Mouse (Mus musculus) bone marrow, adult 2 months (tissue): ENCODE data around the gene Sccpdh. TPM values are rescaled to one million over a fixed set of nuclear protein-coding genes. Genes with fewer than 3 reads are reported as not detected.
"Not testable (repeated sequence)": the region's sequence is repeated elsewhere in the genome, so short reads cannot be mapped to it uniquely, and the experiment has no call there.

Source experiments
- H3K27ac ChIP-seq: fragments of 200-500 bp; 2 replicates; pipeline ENCODE4 v1.5.1; 2012; ENCODE audit warnings: low read depth, mild to moderate bottlenecking, control low read depth, inconsistent platforms, low read length; ENCODE audit not compliant: control insufficient read depth, poor library complexity, insufficient read depth
- H3K4me1 ChIP-seq: fragments of 200-500 bp; 2 replicates; pipeline ENCODE4 v1.6.1; 2011; ENCODE audit warnings: low read length; ENCODE audit not compliant: control insufficient read depth, insufficient read depth
- H3K4me3 ChIP-seq: fragments of 200-500 bp; replicated peaks from 2 replicates; pipeline ENCODE3; 2011; ENCODE audit warnings: mild to moderate bottlenecking, low read depth, low read length, control low read depth; ENCODE audit not compliant: control insufficient read depth
- CTCF ChIP-seq: fragments of 200-500 bp; IDR thresholded peaks from 2 replicates; pipeline ENCODE4 v1.5.1; 2011; ENCODE audit warnings: low read length, control low read depth; ENCODE audit not compliant: control insufficient read depth, insufficient read depth
- POLR2A ChIP-seq: fragments of 200-500 bp; IDR thresholded peaks from 2 replicates; pipeline ENCODE4 v1.6.1; 2011; ENCODE audit warnings: low read depth, mild to moderate bottlenecking, control low read depth, low read length, borderline replicate concordance; ENCODE audit not compliant: control insufficient read depth
- WGBS: fragments of 180-500 bp; shearing (Covaris S2); methylation state at CpG from one replicate; pipeline ENCODE4 v1.1.7; 2018; 5-methylcytosine and 5-hydroxymethylcytosine counted together
- polyA plus RNA-seq: library from polyadenylated mRNA; stranded (reverse); fragments of >200 nt; gene quantifications from 2 replicates; pipeline ENCODE4 v1.2.4, GENCODE M21; 2011; ENCODE audit warnings: low replicate concordance; ENCODE audit not compliant: missing spikeins, insufficient read depth, insufficient read length

The Sccpdh gene
- polyA plus RNA-seq, 1 experiment, result 4.5 TPM

DNA sequence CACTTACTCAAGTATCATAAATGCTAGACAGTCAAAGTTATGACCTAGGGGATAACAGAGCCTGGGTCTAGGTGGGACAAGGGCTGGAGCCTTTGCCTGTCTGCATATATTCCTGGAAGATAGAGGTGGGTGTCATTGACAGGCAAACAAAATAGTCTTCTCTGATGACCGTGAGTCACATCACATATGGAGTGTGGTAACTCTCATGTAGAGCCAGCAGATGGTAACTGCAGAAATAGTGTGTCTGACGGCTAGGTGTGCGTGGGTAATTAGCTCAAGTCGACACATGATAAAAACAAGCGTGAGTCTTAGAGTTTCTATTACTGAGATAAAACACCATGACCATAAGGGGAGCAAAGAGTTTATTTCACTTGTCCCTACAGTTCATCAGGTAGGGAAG is 4.9 kb upstream of the Sccpdh start:
- Histone ChIP-seq H3K27ac (no peak overlapping the region), H3K4me1 (no peaks in the 10 kb centered on the region), H3K4me3 (no peak overlapping the region)
- WGBS, result 84% methylated on average over 5 of the region's 5 CpGs
- TF ChIP-seq POLR2A (no peak), CTCF (no peak)

DNA sequence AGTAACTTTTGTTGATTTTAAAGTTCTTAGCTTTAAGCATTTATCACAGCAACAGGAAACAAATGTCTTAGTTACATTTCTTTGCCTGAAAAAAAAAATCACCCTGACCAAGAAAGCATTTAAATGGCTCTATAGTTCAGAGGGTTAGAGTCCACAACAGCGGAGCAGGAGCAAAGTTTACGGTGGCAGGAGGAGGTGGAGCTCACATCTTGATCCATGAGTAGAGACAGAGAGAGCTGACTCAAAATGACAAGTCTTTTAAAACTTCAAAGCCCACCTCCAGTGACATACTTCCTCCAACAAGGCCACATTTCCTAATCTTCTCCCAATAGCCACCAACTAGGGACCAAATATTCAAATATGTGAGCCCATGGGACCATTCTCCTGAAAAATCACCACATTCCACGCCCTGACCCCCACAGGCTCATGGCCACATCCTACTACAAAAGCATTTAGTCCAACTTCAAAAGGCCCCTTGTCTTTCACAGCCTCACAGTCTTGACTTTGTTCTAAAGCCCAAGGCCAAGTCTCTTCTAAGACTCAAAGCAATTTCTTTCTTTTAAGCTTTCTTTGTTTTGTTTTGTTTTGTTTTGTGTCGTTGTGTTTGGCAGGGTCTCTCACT is 3.6 kb upstream of the Sccpdh start:
- H3K4me3 ChIP-seq, result no peak overlapping the region
- 81% methylated on average over 4 of the region's 4 CpGs for WGBS
- no peak for TF ChIP-seq CTCF
- no peak for TF ChIP-seq POLR2A
- no peak overlapping the region for H3K27ac ChIP-seq
- no peaks in the 10 kb centered on the region; the same call in 1 of the 2 replicates for H3K4me1 ChIP-seq

DNA sequence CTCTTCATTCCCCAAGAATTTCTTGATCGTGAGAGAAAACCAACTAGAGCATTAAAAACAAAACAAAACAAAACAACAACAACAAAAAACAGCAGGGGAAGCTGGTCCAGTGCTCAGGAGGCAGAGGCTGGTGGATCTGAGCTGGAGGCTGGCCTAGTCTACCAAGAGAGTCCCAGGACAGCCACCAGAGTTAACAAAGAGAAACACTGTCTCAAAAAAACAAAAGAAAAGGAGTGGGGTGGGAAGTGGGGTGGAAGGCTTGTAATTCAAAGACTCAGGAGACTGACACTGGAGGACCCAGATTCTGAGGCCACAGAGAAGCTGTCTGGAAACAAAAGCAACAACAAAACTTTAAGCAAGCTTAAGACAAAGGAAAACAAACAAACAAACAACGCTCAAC is 1.0 kb upstream of the Sccpdh start:
- WGBS, result 86% methylated on average over 2 of the region's 2 CpGs

DNA sequence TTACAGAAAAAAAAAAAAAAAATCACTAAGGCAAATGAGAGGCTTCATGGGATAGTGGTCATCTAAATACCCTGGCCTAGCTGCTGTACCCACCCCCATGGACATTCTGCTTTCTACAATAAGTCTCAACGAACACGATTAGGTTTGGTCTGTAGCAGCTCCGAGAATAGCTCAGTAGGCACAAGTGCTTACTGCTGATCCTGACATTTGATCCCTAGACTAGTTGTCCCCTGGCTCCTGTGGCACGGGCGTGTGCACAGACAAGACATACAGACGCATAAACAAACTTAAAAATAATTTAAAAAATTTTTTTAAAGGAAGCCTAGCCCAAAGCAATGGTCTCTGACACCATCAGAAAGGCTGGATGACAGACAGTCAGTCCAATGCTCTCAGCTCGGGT is 560 bp upstream of the Sccpdh start:
- Histone ChIP-seq H3K27ac (no peak overlapping the region), H3K4me1 (no peaks in the 10 kb centered on the region; the same call in 1 of the 2 replicates), H3K4me3 (no peak overlapping the region)
- TF ChIP-seq POLR2A, result no peak
- no peak for TF ChIP-seq CTCF
- WGBS, result 48% methylated on average over 7 of the region's 7 CpGs

More for the DNA sequence above, 1.0 kb upstream of the Sccpdh start:
- H3K4me3 ChIP-seq, result no peak overlapping the region
- H3K4me1 ChIP-seq, result no peaks in the 10 kb centered on the region; the same call in 1 of the 2 replicates
- H3K27ac ChIP-seq, result no peak overlapping the region
- TF ChIP-seq POLR2A (no peak), CTCF (no peak)

DNA sequence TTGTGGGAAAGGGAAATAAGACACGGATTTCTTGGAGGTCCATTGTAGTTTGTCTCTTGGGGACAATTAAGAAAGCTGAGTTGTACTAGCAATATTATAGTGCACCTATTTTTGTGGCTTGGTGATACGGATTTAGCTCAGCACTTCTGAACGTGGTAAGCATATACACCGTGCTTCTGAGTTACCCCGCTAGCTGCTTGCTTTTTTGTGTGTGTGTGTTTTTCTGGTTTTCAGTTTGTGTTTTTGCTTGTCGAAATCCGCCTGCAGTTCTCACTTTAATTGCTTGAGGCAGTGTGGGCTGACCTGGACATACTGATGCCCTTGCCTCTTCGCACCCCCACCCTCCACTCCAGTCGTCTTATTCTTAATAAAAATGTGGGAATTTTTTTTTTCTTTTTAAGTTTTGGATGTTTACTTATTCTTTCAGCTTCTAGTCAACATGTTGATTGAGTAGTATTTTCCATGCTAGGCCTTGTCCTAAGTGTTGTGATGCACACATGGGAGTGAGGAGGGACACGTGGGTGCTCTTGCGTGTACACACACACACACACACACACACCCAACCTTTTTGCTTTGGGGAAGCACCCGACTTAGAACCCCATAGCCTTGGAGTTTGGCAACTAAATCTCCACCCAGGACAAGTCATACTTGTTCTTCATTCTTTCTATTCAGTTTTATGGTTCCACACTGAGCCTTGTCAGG is 977 bp downstream of the Sccpdh start:
- TF ChIP-seq POLR2A, result no peak
- no peak for TF ChIP-seq CTCF
- WGBS, result 17% methylated on average over 12 of the region's 12 CpGs
- no peak overlapping the region for H3K4me3 ChIP-seq
- H3K27ac ChIP-seq, result no peak overlapping the region
- no peaks in the 10 kb centered on the region; the same call in 1 of the 2 replicates for H3K4me1 ChIP-seq

DNA sequence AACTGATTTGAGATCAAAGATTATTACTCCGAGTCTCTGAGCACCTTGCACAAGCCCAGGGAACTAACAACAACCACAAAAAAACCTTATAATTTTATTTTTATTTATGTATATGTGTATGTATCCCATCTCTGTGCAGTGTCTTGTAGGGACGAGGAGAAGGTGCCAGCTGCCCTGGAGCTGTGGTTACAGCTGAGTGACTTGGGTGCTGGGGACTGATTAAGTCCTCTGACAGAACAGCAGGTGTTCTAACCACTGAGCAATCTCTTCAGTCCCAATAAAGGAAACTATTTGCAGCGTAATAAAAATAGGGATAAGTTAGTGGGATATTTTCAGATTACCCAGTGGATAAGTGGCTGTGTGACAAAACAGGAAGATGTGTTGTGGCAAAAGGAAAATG is 6.3 kb downstream of the Sccpdh start:
- Histone ChIP-seq H3K4me3 (no peak overlapping the region), H3K27ac (no peak overlapping the region), H3K4me1 (no peaks in the 10 kb centered on the region)
- TF ChIP-seq POLR2A, result no peak
- no peak for TF ChIP-seq CTCF
- 74% methylated on average over 3 of the region's 3 CpGs for WGBS

DNA sequence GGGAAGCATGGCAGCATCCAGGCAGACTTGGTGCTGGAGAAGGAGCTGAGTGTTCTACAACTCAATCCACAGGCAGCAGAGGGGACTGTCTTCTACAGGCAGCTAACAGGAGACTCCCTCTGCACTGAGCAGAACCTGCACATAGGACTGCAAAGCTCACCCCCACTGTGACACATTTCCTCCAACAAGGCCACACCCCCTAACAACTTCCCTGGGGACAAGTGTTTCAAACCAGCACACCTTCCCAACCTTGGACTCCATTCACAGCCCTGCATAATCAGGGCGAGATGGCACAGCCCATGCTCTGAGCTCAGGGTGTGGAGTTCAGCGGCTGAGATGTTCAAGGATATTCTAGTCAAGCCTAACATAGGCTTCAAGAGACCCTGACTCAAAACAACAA is 9.0 kb downstream of the Sccpdh start:
- H3K4me3 ChIP-seq, result no peak overlapping the region
- WGBS, result 87% methylated on average over 2 of the region's 2 CpGs
- TF ChIP-seq CTCF (no peak), POLR2A (no peak)
- no peaks in the 10 kb centered on the region for H3K4me1 ChIP-seq
- H3K27ac ChIP-seq, result no peak overlapping the region

DNA sequence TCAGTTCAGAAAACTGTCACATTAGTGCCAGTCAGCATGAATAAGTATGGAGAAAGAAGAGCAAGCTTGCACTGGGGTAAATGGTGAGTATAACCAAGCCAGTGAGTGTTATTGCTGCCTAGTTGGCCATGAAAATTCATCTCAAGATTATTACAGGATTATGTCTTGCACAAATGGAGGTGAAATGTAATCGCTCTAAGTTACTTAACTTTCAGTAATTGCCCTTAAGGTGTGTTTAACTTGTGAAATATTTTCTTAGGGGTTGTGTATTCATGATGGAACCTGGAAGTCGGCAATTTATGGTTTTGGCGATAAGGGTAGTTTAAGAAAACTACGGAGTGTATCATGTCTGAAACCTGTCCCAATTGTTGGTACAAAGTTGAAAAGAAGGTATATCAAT is 11.3 kb downstream of the Sccpdh start:
- Histone ChIP-seq H3K4me1 (no peaks in the 10 kb centered on the region), H3K27ac (no peak overlapping the region), H3K4me3 (no peak overlapping the region)
- TF ChIP-seq CTCF (no peak), POLR2A (no peak)
- WGBS, result 88% methylated on average over 4 of the region's 4 CpGs

DNA sequence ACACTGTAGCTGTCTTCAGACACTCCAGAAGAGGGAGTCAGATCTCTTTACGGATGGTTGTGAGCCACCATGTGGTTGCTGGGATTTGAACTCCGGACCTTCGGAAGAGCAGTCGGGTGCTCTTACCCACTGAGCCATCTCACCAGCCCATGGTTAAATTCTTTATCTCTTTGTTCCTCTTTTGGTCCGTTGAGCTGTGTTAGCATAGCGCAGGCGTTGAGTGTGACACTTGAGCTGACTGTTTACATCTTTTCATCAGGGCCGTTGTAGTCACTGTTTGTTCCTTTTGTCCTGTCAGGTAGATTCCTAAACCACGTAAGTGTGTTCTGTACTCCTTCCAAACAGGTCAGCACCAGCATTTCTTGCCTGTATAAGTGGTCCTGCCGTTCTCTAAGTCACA is 14.7 kb downstream of the Sccpdh start:
- not testable (repeated sequence) for H3K27ac ChIP-seq, H3K4me3 ChIP-seq, H3K4me1 ChIP-seq
- WGBS, result 71% methylated on average over 10 of the region's 10 CpGs
